Mouse (Mus musculus): ENCODE data around the gene Tnfsf9.
"Not testable (repeated sequence)": the region's sequence is repeated elsewhere in the genome, so short reads cannot be mapped to it uniquely, and the experiment has no call there.

The Tnfsf9 gene

GRCm38 (mm10) chr17:57134021-57134420, 28.9 kb downstream of the Tnfsf9 start:
- DNase-seq (ENCODE audit: low read depth, low spot score) = not testable (repeated sequence)

- DNase-seq (ENCODE audit: low read depth, low spot score) = no peak
Observed at GRCm38 (mm10) chr17:57134693-57135092, 29.6 kb downstream of the Tnfsf9 start.

GRCm38 (mm10) chr17:57135635-57136034, 30.5 kb downstream of the Tnfsf9 start:
- no peak for DNase-seq (ENCODE audit: low read depth, low spot score)

- DNase-seq (ENCODE audit: low read depth, low spot score) = no peak
Observed at GRCm38 (mm10) chr17:57138676-57139075, 33.6 kb downstream of the Tnfsf9 start.

GRCm38 (mm10) chr17:57139708-57140107, 34.6 kb downstream of the Tnfsf9 start:
- DNase-seq (ENCODE audit: low read depth, low spot score) = no peak

GRCm38 (mm10) chr17:57143704-57144103, 38.6 kb downstream of the Tnfsf9 start:
- DNase-seq (ENCODE audit: low read depth, low spot score) = no peak

- DNase-seq (ENCODE audit: low read depth, low spot score) = no peak
Observed at GRCm38 (mm10) chr17:57145115-57145514, 40.0 kb downstream of the Tnfsf9 start.

- no peak for DNase-seq (ENCODE audit: low read depth, low spot score)
Observed at GRCm38 (mm10) chr17:57148343-57148742, 43.2 kb downstream of the Tnfsf9 start.

GRCm38 (mm10) chr17:57148994-57149803, 44.1 kb downstream of the Tnfsf9 start, which contains the start of gene Cd70:
Gene Cd70, minus strand, starts transcription at chr17:57149777.
- no peak for DNase-seq (ENCODE audit: low read depth, low spot score)

- no peak for DNase-seq (ENCODE audit: low read depth, low spot score)
Observed at GRCm38 (mm10) chr17:57153006-57153405, 47.9 kb downstream of the Tnfsf9 start.

- DNase-seq (ENCODE audit: low read depth, low spot score) = no peak
Observed at GRCm38 (mm10) chr17:57153787-57154186, 48.7 kb downstream of the Tnfsf9 start.
